Mouse (Mus musculus) intestine, embryonic 16.5 days (tissue): ENCODE data around the gene Prss22. TPM values are rescaled to one million over a fixed set of nuclear protein-coding genes. Genes with fewer than 3 reads are reported as not detected.

Source experiments
- ATAC-seq: fragments of 200-750 bp; cut with Nextera tagmentation; 2 replicates; pipeline ENCODE4 v1.8.0; 2017; ENCODE audit warnings: moderate TSS enrichment, moderate library complexity
- H3K27ac ChIP-seq: fragments of 300-500 bp; sonication (generic); 2 replicates; pipeline ENCODE4 v1.5.1; 2014; ENCODE audit warnings: mild to moderate bottlenecking, low read length
- H3K27me3 ChIP-seq: fragments of 300-500 bp; sonication (generic); replicated peaks from 2 replicates; pipeline ENCODE4 v1.6.1; 2014; ENCODE audit warnings: low read length, control low read depth, mixed read lengths; ENCODE audit not compliant: control insufficient read depth, insufficient read depth
- H3K36me3 ChIP-seq: fragments of 300-500 bp; sonication (generic); 2 replicates; pipeline ENCODE4 v1.6.1; 2014; ENCODE audit warnings: low read length, control low read depth; ENCODE audit not compliant: control insufficient read depth, insufficient read depth
- H3K4me1 ChIP-seq: fragments of 300-500 bp; sonication (generic); 2 replicates; pipeline ENCODE4 v1.6.1; 2014; ENCODE audit warnings: low read length, control low read depth, mixed read lengths; ENCODE audit not compliant: control insufficient read depth, insufficient read depth
- H3K4me2 ChIP-seq: fragments of 300-500 bp; sonication (generic); 2 replicates; pipeline ENCODE4 v1.6.1; 2014; ENCODE audit warnings: low read depth, low read length, control low read depth
- H3K4me3 ChIP-seq: fragments of 300-500 bp; sonication (generic); 2 replicates; pipeline ENCODE4 v1.5.1; 2014; ENCODE audit warnings: mild to moderate bottlenecking, low read length
- H3K9ac ChIP-seq: fragments of 300-500 bp; sonication (generic); 2 replicates; pipeline ENCODE4 v1.6.1; 2014; ENCODE audit warnings: low read depth, low read length
- H3K9me3 ChIP-seq: fragments of 300-500 bp; sonication (generic); 2 replicates; pipeline ENCODE4 v1.6.1; 2016; ENCODE audit warnings: low read length, control low read depth; ENCODE audit not compliant: control insufficient read depth
- WGBS: fragments of 180-500 bp; shearing (Covaris S2); extraction: QIAGEN DNeasy Blood & Tissue Kit; methylation state at CpG from one replicate; pipeline ENCODE4 v1.1.7; 2014; 5-methylcytosine and 5-hydroxymethylcytosine counted together
- polyA plus RNA-seq: library from polyadenylated mRNA; unstranded; fragments of >200 nt; fragmentation: Nextera tagmentation; extraction: Ambion mirVana; gene quantifications from 2 replicates; pipeline ENCODE4 v1.2.1, GENCODE M21; 2015

Gene Prss22
- polyA plus RNA-seq, 1 experiment from 2014 or later: 0.26 TPM

GRCm38 (mm10) chr17:24029477-24029876, 31.6 kb upstream of the Prss22 start:
- H3K9ac ChIP-seq: no peak overlapping the region
- no peak overlapping the region for H3K4me3 ChIP-seq
- H3K4me2 ChIP-seq: no peak overlapping the region
- H3K27ac ChIP-seq: no peak overlapping the region
- no peaks in the 10 kb centered on the region for H3K27me3 ChIP-seq
- no peak for ATAC-seq
- H3K36me3 ChIP-seq: no peaks in the 10 kb centered on the region
- no peaks in the 10 kb centered on the region for H3K9me3 ChIP-seq
- 80% methylated on average over 7 of the region's 7 CpGs for WGBS
- H3K4me1 ChIP-seq: no peaks in the 10 kb centered on the region

DNA sequence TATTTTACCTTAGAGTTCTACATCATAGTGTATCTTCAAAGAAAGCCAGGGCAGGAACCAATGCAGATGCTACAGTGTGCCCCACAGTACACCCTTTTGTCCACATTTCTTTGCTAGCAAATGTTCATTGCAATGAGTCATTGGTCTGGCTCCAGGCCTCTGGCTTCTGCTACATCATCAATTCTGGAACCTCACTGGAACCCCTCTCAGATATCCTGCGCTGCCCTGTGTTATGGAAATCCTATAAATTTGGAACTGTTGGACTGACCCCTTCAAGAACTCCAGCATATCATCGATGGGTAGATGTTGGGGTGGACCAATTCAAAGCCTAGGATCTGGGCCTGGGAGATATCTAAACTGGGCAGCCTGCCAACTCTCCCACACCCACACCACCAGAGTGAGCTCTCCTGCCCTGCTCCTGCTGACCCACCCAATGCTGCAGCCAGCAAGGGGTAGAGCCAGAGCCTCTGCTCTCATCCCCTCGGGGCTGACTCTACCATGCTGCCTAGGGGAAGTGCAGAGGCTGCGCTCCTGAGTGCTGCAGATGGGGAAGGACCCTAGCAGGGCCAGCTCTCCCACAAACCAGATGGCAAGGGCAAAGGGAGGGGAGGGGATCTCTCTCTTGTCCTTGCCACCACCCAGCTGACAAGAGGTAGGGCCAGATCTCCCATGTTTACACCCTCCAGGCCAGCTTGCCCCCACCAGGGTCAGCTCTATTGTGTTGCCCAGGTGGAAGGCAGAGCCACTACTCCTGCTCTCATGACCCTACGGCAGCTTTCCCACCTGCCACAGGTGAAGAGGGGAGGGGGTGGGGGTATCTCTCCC, 23.7 kb upstream of the Prss22 start:
- Histone ChIP-seq H3K4me2 (no peak overlapping the region), H3K27ac (peak overlapping the region; percentile 60), H3K4me1 (peaks cover 15% of the 10 kb centered on the region), H3K36me3 (no peaks in the 10 kb centered on the region), H3K9ac (no peak overlapping the region), H3K27me3 (no peaks in the 10 kb centered on the region), H3K9me3 (no peaks in the 10 kb centered on the region), H3K4me3 (no peak overlapping the region)
- WGBS: 45% methylated on average over 5 of the region's 5 CpGs
- ATAC-seq: peak; percentile 78

DNA sequence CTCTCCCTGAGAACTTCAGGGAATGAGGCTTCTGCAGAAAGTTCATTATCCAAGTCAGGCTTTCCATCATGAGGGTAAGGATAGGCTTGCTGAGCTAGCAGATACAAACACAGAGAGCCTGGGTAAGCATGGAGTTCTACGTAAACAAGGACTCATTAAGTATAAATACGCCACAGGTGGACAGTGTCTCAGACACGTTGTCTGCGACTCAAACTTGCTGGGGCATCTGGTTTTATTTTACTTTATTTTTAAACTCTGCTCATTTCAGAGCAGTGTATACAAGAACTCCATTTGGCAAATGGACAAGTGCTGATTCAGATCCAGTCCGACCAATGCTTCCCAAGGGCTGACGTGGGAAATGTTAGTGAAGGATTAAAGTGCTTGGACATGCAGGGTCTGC, 22.8 kb upstream of the Prss22 start:
- Histone ChIP-seq H3K4me2 (0 out of 2 replicates have a peak overlapping the region, but pooled peaks have one; percentile 18), H3K9me3 (no peaks in the 10 kb centered on the region), H3K9ac (no peak overlapping the region), H3K27me3 (no peaks in the 10 kb centered on the region), H3K4me3 (no peak overlapping the region), H3K4me1 (peaks cover 15% of the 10 kb centered on the region), H3K27ac (peak overlapping the region; percentile 72), H3K36me3 (no peaks in the 10 kb centered on the region)
- 45% methylated on average over 6 of the region's 6 CpGs for WGBS
- ATAC-seq: peak; percentile 56

DNA sequence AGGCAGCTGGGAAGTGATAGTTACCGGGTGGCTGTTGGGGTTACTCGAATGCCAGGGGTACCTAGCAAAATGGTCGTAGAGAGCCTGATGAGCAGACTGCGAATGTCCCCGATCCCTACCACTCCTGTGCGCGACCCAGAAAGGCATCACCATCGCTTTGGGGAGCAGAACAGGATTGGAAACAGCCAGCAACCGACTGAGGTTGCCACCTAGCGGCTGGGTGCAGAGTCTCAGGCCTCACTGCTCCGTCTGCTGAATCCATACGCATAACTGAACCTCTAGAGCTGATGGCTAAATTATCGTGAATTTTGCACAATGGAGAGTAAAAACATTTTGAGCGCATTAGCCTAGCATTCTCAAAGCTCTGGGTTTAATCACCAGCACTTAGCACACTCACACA, 17.8 kb upstream of the Prss22 start:
- Histone ChIP-seq H3K4me3 (no peak overlapping the region), H3K9ac (no peak overlapping the region), H3K4me1 (no peaks in the 10 kb centered on the region), H3K9me3 (0 out of 2 replicates have a peak, but pooled peaks cover 4% of the 10 kb centered on the region), H3K4me2 (no peak overlapping the region), H3K36me3 (no peaks in the 10 kb centered on the region), H3K27ac (no peak overlapping the region), H3K27me3 (no peaks in the 10 kb centered on the region)
- 42% methylated on average over 14 of the region's 14 CpGs for WGBS
- no peak for ATAC-seq

- no peak overlapping the region for H3K4me3 ChIP-seq
- peak overlapping the region; percentile 68 for H3K27ac ChIP-seq
- no peaks in the 10 kb centered on the region for H3K36me3 ChIP-seq
- peak; percentile 87 for ATAC-seq
- no peaks in the 10 kb centered on the region for H3K27me3 ChIP-seq
- H3K4me1 ChIP-seq: no peaks in the 10 kb centered on the region
- H3K4me2 ChIP-seq: no peak overlapping the region
- no peak overlapping the region for H3K9ac ChIP-seq
- H3K9me3 ChIP-seq: 0 out of 2 replicates have a peak, but pooled peaks cover 4% of the 10 kb centered on the region
- WGBS: 66% methylated on average over 5 of the region's 5 CpGs
Measured at GRCm38 (mm10) chr17:24014433-24014965, 16.6 kb upstream of the Prss22 start.

GRCm38 (mm10) chr17:24012921-24013320, 15.0 kb upstream of the Prss22 start:
- Histone ChIP-seq H3K9ac (no peak overlapping the region), H3K4me1 (peaks cover 1% of the 10 kb centered on the region; the same call in 1 of the 2 replicates), H3K9me3 (0 out of 2 replicates have a peak, but pooled peaks cover 4% of the 10 kb centered on the region), H3K4me3 (no peak overlapping the region), H3K27ac (no peak overlapping the region), H3K4me2 (no peak overlapping the region), H3K27me3 (no peaks in the 10 kb centered on the region), H3K36me3 (no peaks in the 10 kb centered on the region)
- WGBS: 80% methylated on average over 2 of the region's 2 CpGs
- ATAC-seq: no peak

- WGBS: 70% methylated on average over 5 of the region's 5 CpGs
Measured at GRCm38 (mm10) chr17:24009617-24010016, 11.7 kb upstream of the Prss22 start.

GRCm38 (mm10) chr17:24008105-24008504, 10.2 kb upstream of the Prss22 start:
- no peak overlapping the region for H3K4me2 ChIP-seq
- WGBS: 66% methylated on average over 4 of the region's 4 CpGs
- no peaks in the 10 kb centered on the region for H3K27me3 ChIP-seq
- no peaks in the 10 kb centered on the region for H3K36me3 ChIP-seq
- peaks cover 7% of the 10 kb centered on the region; the same call in 1 of the 2 replicates for H3K4me1 ChIP-seq
- no peak for ATAC-seq
- H3K27ac ChIP-seq: no peak overlapping the region
- no peaks in the 10 kb centered on the region for H3K9me3 ChIP-seq
- H3K4me3 ChIP-seq: no peak overlapping the region
- no peak overlapping the region for H3K9ac ChIP-seq

More at GRCm38 (mm10) chr17:24009617-24010016, 11.7 kb upstream of the Prss22 start:
- Histone ChIP-seq H3K36me3 (no peaks in the 10 kb centered on the region), H3K4me2 (no peak overlapping the region), H3K27me3 (no peaks in the 10 kb centered on the region), H3K27ac (no peak overlapping the region), H3K9ac (no peak overlapping the region), H3K9me3 (no peaks in the 10 kb centered on the region), H3K4me3 (no peak overlapping the region), H3K4me1 (peaks cover 7% of the 10 kb centered on the region; the same call in 1 of the 2 replicates)
- no peak for ATAC-seq

DNA sequence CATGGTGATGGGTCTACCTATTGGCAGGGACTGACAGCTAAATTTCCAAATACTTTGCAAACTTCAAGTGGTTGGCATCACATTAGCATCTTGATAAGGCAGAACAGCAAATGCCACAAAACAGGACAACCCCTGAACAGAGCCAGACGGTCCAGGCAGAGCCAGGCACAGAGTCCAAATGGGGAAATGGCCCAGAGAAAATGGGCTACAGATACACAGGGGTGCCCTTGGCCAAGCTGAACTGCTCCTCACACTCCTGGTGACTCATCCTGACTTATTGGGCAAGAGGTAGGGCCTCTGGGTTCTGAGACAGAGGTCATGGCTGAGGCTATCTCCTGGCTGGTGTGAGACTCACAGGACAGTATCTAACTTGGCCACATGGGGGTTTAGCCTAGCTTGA, 9.5 kb upstream of the Prss22 start:
- no peak overlapping the region for H3K4me2 ChIP-seq
- no peak overlapping the region for H3K4me3 ChIP-seq
- peak; percentile 79 for ATAC-seq
- WGBS: 44% methylated on average over 1 of the region's 1 CpGs
- peaks cover 7% of the 10 kb centered on the region; the same call in 1 of the 2 replicates for H3K4me1 ChIP-seq
- no peaks in the 10 kb centered on the region for H3K36me3 ChIP-seq
- no peak overlapping the region for H3K9ac ChIP-seq
- no peaks in the 10 kb centered on the region for H3K27me3 ChIP-seq
- H3K27ac ChIP-seq: no peak overlapping the region
- no peaks in the 10 kb centered on the region for H3K9me3 ChIP-seq
